ENCODE assay signal across 18 mouse cellular contexts in genomic region chr5:105484891-105485290, GRCm38 (mm10).
"Had no signal": no experiment of that assay in that cellular context is flagged by ENCODE, and none has a peak within 500 bp of the region (broad histone marks: within the 10 kb centered on the region; RNA-seq: fewer than 3 reads in every experiment).

No protein-coding gene starts in this region.

- H3K4me2 ChIP-seq: limb, embryonic 13.5 days; liver, embryonic 12.5 days; liver, embryonic 15.5 days; lung, embryonic 15.5 days; midbrain, embryonic 12.5 days; stomach, embryonic 15.5 days had no signal

- H3K9ac ChIP-seq: limb, embryonic 13.5 days; liver, embryonic 12.5 days; liver, embryonic 15.5 days; lung, embryonic 15.5 days; midbrain, embryonic 12.5 days; stomach, embryonic 15.5 days had no signal

- H3K9me3 ChIP-seq: limb, embryonic 10.5 days; limb, embryonic 13.5 days; liver, embryonic 12.5 days; liver, embryonic 15.5 days; lung, embryonic 15.5 days; midbrain, embryonic 12.5 days; stomach, embryonic 15.5 days had no signal

- H3K27me3 ChIP-seq: limb, embryonic 13.5 days; liver, embryonic 12.5 days; liver, embryonic 15.5 days; lung, embryonic 15.5 days; midbrain, embryonic 12.5 days; stomach, embryonic 15.5 days had no signal

- DNase-seq: kidney, adult 2 months; liver; lung, adult 18-20 months; lung, postnatal 10 days; lung, postnatal 36 days; right cerebral cortex, postnatal 25 days; spleen, adult 18-20 months; thymus, postnatal 25 days had no signal

- ATAC-seq: intestine, postnatal 0 days; liver, embryonic 12.5 days; midbrain, embryonic 16.5 days had no signal

- H3K4me3 ChIP-seq: limb, embryonic 10.5 days; limb, embryonic 13.5 days; liver, embryonic 12.5 days; liver, embryonic 15.5 days; lung, embryonic 15.5 days; midbrain, embryonic 12.5 days; stomach, embryonic 15.5 days had no signal

- H3K4me1 ChIP-seq: limb, embryonic 10.5 days; limb, embryonic 13.5 days; liver, embryonic 12.5 days; liver, embryonic 15.5 days; lung, embryonic 15.5 days; midbrain, embryonic 12.5 days; stomach, embryonic 15.5 days had no signal

- H3K27ac ChIP-seq: kidney, postnatal 0 days; limb, embryonic 10.5 days; limb, embryonic 13.5 days; liver, embryonic 12.5 days; liver, embryonic 15.5 days; lung, embryonic 15.5 days; midbrain, embryonic 12.5 days; stomach, embryonic 15.5 days had no signal
